Mouse (Mus musculus) forelimb bud, embryonic 11.5 days (tissue): ENCODE measurements around the gene Ubap2.

Experiments used
- DNase-seq: peaks from one replicate; pipeline ENCODE4 v3.0.0-alpha.2; 2012; ENCODE audit warnings: low read depth, low spot score

The Ubap2 gene

DNA sequence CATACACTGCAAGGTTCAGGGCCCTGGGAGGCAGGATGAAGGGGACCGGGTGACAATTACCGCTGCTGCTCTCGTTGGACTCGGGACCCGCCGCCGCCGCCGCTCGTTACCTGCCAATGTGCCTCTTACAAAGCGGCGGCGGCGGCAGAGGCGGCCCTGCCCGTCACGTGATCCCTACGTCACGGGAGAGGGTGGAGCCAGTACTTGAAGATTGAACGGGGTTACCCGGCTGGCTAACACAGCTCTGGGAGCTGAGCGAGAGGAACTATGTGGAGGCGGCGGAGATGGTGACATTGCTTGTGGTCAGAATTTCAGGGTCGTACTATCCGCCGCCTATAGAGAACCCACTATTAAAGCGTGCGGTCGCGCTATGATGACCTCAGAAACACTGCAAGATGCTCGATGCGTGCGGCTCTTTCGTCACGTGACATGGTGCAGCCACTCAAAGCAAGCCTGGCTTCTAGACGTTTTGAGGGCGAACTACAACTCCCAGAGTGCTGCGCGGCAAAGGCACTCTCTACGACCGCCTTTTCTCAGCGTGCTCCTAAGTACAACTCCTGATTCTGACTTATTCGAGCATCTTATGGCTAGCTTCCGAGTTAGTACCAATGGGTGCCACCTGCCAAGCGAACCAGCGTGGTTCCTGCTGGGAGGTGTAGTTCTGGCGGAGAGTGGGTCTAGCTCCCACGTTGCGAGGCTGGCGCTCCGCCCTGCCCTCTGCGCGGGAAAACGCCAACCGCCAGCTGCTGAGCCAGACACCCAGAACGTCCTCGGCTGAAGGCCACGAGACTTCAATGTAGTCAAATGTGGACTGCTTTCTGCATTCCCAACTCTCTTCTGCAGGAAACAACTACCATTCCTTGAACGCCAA lies at the start of gene Ubap2:
Gene Ubap2 (minus strand): TSS at position 165 of the 871 bp plus-strand sequence.
- peak; percentile 98 for DNase-seq

DNA sequence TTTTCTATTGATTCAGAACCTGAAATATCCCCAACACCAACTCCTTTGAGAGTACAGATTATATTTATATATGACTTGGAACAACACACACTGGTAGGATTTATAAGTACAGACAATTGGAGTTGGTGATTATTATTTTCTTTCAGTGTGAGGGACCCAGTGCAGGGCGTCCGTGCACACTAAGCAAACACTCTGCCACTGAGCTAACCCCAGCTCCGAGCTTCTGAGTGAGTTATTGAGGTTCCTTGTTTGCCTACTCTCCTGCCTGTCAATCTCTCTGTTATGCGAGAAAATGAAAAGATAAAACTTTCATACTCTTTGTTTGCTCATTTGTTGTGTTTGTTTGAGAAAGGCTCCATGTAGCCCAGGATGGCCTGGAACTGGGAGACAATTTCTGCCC lies 46.0 kb upstream of the Ubap2 start:
- DNase-seq: no peak

- no peak for DNase-seq
Measured at GRCm38 (mm10) chr4:41318267-41318666, 43.3 kb upstream of the Ubap2 start.

DNA sequence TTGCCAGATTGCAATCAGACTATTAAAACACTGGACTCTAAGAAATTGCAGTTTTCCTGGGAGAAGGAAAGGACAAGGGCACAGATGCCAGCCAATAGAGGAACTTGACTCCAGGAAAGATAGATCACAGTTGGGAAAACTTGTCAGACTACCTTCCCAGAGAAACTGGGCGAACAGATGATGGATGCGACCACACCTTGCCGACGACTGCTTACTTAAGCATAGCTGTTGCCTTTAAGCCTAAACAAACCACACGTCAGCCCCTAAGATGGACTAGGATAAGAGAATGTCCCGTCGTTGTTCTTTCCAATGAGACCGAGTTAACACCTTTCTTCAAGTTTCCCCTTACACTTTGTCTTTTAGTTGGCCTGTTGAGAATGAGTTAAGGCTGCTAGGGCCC lies 40.2 kb upstream of the Ubap2 start:
- no peak for DNase-seq

- peak; percentile 94 for DNase-seq
Measured at GRCm38 (mm10) chr4:41314141-41315129, 39.5 kb upstream of the Ubap2 start, which contains the start of gene Dcaf12. Gene Dcaf12, minus strand, starts transcription at chr4:41314889.

DNA sequence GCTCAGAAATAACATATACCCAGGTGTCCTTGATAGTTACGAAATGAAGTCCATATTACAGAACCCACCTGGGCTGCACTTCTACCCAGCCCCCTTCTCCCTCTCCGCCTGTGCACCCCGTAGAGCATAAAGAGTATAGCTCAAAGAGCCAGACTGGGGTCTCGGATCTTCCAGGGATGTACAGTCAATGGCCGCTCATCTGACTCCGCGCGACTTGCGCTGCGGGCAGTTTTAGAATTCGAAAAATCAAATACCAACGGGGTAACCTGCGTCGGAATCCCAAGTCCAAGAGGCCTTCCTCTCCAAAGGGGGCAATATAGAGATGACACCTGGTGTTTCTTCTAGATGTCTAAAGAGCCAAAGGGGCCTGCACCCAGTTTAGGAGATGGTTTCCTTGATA lies 38.8 kb upstream of the Ubap2 start:
- no peak for DNase-seq

DNA sequence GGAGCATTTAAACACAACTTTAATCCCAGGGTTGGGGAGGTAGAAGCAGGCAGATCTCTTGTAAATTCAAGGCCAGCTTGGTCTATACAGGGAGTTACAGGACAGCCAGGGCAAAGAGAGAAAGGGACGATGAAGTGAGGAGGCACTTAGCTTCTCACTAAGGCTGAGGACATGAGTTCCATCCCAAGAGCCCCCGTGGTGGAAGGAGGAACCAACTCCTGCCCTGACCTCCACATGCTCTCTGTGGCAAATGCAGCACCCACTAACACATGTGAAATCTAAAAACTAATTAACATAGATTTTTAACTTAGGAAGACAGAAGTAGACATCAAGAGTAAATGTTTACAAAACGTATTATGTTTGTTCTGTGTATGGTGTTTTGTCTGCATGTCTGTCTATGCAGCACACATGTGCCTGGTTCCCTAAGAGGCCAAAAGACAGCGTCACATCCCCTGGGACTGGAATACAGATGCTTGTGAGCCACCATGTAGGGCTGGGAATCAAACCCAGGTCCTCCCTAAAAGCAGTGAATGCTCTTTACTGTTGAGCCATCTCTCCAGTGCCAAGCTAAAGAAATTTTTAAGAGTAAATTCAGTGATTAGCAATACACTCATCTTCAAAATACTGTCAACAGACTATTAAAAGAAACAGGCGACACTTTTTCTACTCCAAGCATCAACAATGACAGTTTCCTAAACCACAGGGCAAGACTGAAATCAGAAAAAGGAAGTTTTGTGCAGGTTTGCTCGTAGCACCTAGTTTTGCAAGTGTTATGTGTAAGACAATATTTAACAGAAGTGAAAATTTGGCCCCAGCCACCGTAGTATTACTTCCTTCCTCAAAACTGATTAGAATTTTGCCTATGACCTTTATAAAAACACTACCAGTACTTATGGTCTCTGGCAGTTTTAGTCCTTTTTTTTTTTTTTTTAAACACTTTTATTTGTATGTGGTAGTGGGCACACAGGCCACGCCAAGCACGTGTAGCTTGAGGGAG lies 35.9 kb upstream of the Ubap2 start:
- no peak for DNase-seq

DNA sequence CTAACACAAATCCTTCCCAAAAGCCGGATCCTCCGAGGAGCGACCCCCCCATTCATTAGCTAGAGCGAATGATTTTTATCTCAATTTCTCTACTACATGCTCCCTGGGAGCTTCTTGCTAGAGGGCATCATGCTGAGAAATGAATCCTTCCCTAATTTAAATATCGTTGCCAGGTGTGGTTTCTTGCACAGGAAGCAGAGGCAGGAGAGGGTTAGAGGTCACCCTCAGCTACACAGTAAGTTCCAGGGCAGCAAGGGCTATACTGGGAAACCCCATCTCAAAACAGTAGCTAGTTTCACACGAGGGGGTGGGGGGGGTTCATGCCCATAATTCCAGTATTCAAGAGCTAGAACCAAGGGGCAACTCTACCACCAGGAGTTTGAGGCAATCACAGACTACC lies 32.5 kb upstream of the Ubap2 start:
- DNase-seq: no peak

GRCm38 (mm10) chr4:41304302-41304701 lies 29.4 kb upstream of the Ubap2 start:
- DNase-seq: no peak

- no peak for DNase-seq
Measured at GRCm38 (mm10) chr4:41303671-41304070, 28.7 kb upstream of the Ubap2 start.

- DNase-seq: no peak
Measured at GRCm38 (mm10) chr4:41298976-41299375, 24.0 kb upstream of the Ubap2 start.

DNA sequence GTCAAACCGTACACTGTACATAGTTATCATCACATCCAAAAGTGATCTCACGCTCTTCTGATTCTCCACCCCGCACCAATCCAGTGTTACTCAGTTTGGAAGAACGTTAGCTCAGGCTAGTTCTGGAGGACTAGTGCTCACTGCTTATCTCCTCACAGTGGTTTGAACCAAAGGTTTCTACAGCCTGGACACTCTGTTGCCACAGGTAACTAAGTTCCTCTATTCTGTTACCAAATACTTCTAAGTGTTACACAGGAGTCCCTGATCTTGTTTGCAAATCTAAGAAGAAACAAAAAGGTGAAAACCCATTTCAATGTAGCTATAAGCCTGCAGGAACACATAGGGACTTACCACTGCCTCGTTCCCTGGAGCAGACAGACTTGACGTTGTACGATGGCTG lies 21.0 kb upstream of the Ubap2 start:
- no peak for DNase-seq

GRCm38 (mm10) chr4:41295507-41295906 lies 20.6 kb upstream of the Ubap2 start:
- no peak for DNase-seq

- no peak for DNase-seq
Measured at GRCm38 (mm10) chr4:41293907-41294306, 19.0 kb upstream of the Ubap2 start.

DNA sequence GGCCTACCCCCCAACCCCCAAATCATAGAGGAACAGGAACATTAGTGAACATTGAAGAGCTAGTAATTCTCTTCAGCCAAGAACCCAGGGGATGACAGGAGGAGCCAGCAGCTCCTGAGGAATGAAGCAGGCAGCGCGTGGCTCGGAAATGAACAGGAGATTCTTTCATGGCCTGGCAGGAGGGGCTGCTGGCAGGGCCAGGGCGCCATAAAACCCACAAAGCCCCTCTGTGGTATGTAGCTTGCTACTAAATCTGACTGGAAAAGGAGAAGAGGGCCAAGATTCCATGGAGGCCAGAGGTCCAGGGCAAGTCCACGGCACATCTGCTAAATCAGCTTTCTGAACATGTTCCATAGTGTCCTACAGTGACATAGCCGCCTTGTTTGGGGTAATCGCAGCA lies 14.9 kb upstream of the Ubap2 start:
- DNase-seq: no peak

GRCm38 (mm10) chr4:41286420-41286819 lies 11.5 kb upstream of the Ubap2 start:
- peak; percentile 51 for DNase-seq

- peak; percentile 21 for DNase-seq
Measured at GRCm38 (mm10) chr4:41284087-41284486, 9.1 kb upstream of the Ubap2 start.

GRCm38 (mm10) chr4:41275927-41276326 lies 983 bp upstream of the Ubap2 start:
- no peak for DNase-seq

GRCm38 (mm10) chr4:41274377-41274979 lies 466 bp downstream of the Ubap2 start:
- no peak for DNase-seq

DNA sequence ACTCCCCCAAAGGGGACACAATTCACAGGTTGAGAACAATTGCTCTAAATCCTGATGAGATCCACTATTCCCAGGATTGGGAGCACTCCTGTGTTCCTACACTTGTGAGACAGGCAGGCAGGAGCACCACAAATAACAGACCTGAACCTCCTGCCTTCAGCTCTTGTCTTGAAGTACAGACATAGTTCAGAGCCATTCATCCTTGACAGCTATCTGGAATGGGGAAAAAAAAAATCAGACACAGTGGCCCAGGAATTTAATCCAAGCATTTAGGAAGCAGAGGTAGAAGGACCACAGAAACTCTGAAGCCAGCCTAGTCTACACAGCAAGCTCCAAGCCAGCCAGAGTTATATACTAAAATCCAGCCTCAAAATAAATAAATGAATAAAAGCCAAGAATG lies 6.8 kb downstream of the Ubap2 start:
- no peak for DNase-seq

GRCm38 (mm10) chr4:41266350-41266749 lies 8.6 kb downstream of the Ubap2 start:
- DNase-seq: no peak
